Mouse (Mus musculus) stomach, postnatal 0 days (tissue): ENCODE measurements around the gene Paqr5. TPM values are rescaled to one million over a fixed set of nuclear protein-coding genes. Genes with fewer than 3 reads are reported as not detected.
A peak's percentile ranks its signal among the peaks of the same experiment; 100 is the strongest.

Experiments
- ATAC-seq: fragments of 200-750 bp; cut with Nextera tagmentation; 2 replicates; pipeline ENCODE4 v1.8.0; 2017; ENCODE audit not compliant: low FRiP score, low TSS enrichment
- DNase-seq: peaks from one replicate; pipeline ENCODE4 v3.0.0-alpha.2; 2016; ENCODE audit warnings: low spot score
- H3K27ac ChIP-seq: fragments of 300-500 bp; sonication (generic); replicated peaks from 2 replicates; pipeline ENCODE4 v1.5.1; 2014; ENCODE audit warnings: mild to moderate bottlenecking, control low read depth
- H3K27me3 ChIP-seq: fragments of 300-500 bp; sonication (generic); 2 replicates; pipeline ENCODE4 v1.6.1; 2014; ENCODE audit warnings: low read length; ENCODE audit not compliant: control insufficient read depth, insufficient read depth
- H3K36me3 ChIP-seq: fragments of 300-500 bp; sonication (generic); 2 replicates; pipeline ENCODE4 v1.6.1; 2014; ENCODE audit warnings: low read length, mixed read lengths; ENCODE audit not compliant: control insufficient read depth, insufficient read depth
- H3K4me1 ChIP-seq: fragments of 300-500 bp; sonication (generic); replicated peaks from 2 replicates; pipeline ENCODE4 v1.6.1; 2014; ENCODE audit warnings: antibody characterized with exemption; ENCODE audit not compliant: control insufficient read depth, insufficient read depth
- H3K4me2 ChIP-seq: fragments of 300-500 bp; sonication (generic); replicated peaks from 2 replicates; pipeline ENCODE4 v1.6.1; 2014; ENCODE audit warnings: low read depth, mild to moderate bottlenecking, control low read depth, moderate library complexity
- H3K4me3 ChIP-seq: fragments of 300-500 bp; sonication (generic); 2 replicates; pipeline ENCODE4 v1.5.1; 2014; ENCODE audit warnings: low read depth, low read length, control low read depth
- H3K9ac ChIP-seq: fragments of 300-500 bp; sonication (generic); 2 replicates; pipeline ENCODE4 v1.6.1; 2014; ENCODE audit warnings: mild to moderate bottlenecking, low read length, control low read depth, mixed read lengths
- H3K9me3 ChIP-seq: fragments of 300-500 bp; sonication (generic); 2 replicates; pipeline ENCODE4 v1.6.1; 2016; ENCODE audit warnings: low read length; ENCODE audit not compliant: control insufficient read depth
- CTCF ChIP-seq: IDR thresholded peaks from 2 replicates; pipeline ENCODE4 v1.5.1; 2016; ENCODE audit warnings: antibody characterized with exemption, low read depth, mild to moderate bottlenecking, moderate library complexity
- EP300 ChIP-seq: optimal IDR thresholded peaks from 2 replicates; pipeline ENCODE3; 2016; ENCODE audit warnings: antibody characterized with exemption
- WGBS: fragments of 180-500 bp; shearing (Covaris S2); extraction: QIAGEN DNeasy Blood & Tissue Kit; methylation state at CpG from one replicate; pipeline ENCODE4 v1.1.7; 2014; 5-methylcytosine and 5-hydroxymethylcytosine counted together
- polyA plus RNA-seq: library from polyadenylated mRNA; unstranded; fragments of >200 nt; fragmentation: Nextera tagmentation; extraction: Ambion mirVana; gene quantifications from 2 replicates; pipeline ENCODE4 v1.2.1, GENCODE M21; 2015

Paqr5 gene
- polyA plus RNA-seq, 1 experiment from 2014 or later: 92.5 TPM

DNA sequence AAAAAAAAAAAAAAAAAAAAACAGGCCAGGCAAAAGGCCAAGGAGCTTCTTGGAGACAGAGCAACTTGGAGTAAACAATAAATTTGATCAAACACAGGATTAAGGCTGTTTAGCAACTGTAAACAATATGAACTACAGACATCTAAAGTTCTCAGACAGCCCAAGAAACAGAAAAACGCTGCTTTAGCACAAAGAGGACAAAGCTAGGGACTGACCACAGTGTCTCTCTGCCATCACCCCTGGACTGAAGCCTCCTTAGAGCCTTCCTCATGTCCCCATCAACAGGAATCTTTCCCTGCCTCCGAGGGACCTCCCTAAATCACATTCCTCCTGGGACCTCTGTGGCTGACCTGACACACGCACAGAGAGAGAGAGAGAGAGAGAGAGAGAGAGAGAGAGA is 35.9 kb downstream of the Paqr5 start:
- 19% methylated on average over 3 of the region's 3 CpGs for WGBS

DNA sequence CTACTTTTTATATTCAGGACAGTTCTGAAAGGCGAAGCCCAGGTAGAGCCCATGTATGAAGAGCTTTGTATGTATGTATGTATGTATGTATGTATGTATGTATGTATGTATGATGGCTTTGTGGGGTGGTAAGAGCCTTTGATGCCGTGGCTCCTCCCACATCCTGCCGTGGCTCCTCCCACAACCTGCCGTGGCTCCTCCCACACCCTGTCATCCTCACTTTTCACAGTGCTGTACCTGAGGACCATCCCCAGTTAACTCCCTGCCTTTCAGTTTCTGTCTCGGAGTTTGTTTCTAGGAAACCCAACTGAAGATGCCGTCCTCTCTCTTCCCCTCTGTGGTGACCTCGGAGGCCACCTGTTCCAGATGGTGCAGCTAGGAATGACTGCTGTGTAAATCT is 40.6 kb downstream of the Paqr5 start:
- Histone ChIP-seq H3K9me3 (no peaks in the 10 kb centered on the region), H3K4me3 (no peak overlapping the region), H3K27ac (no peak overlapping the region), H3K4me2 (no peak overlapping the region), H3K4me1 (no peaks in the 10 kb centered on the region; the same call in 1 of the 2 replicates), H3K9ac (no peak overlapping the region), H3K36me3 (no peaks in the 10 kb centered on the region; the same call in 1 of the 2 replicates), H3K27me3 (no peaks in the 10 kb centered on the region)
- 76% methylated on average over 7 of the region's 7 CpGs for WGBS
- ATAC-seq: no peak
- TF ChIP-seq EP300 (no peak), CTCF (no peak)
- DNase-seq: no peak

More for the DNA sequence above, 35.9 kb downstream of the Paqr5 start:
- H3K36me3 ChIP-seq: no peaks in the 10 kb centered on the region; the same call in 1 of the 2 replicates
- no peak for TF ChIP-seq CTCF
- TF ChIP-seq EP300: no peak
- H3K4me2 ChIP-seq: no peak overlapping the region
- H3K27me3 ChIP-seq: no peaks in the 10 kb centered on the region
- H3K4me3 ChIP-seq: no peak overlapping the region
- DNase-seq: no peak
- peak overlapping the region; percentile 58 for H3K27ac ChIP-seq
- no peaks in the 10 kb centered on the region for H3K9me3 ChIP-seq
- no peak overlapping the region for H3K9ac ChIP-seq
- no peak for ATAC-seq
- no peaks in the 10 kb centered on the region; the same call in 1 of the 2 replicates for H3K4me1 ChIP-seq

DNA sequence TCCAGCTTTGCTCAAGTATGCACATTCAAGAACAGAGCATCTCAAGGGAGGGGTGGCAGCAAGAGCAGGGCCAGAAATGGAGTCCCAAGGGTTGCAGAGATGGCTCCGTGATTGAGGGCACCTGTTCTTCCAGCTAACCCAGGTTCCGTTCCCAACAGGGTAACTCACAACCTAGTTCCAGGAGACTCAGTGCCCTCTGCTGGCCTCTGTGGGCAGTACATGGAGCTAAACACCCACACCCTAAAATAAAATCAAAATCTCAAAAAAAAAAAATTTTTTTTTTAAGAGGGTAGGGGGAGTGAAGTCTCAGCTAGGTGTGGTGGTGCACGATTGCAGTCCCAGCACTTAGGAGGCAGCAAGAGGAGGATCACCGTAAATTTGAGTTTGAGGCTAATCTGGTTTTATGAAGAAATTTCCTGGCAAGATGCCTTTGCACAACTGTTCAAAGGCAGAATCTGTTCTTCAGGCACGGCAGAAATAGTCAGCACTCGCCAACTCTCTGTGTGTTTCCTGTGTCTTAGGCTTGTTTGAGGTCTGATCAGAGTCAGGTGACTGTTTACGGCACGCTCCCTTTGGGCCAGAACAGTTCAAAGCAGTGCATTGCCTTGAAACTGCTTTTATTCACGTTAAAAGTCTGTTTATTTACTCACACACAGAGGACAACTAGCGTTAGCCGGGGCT is 41.3 kb downstream of the Paqr5 start:
- Histone ChIP-seq H3K9me3 (no peaks in the 10 kb centered on the region), H3K4me1 (no peaks in the 10 kb centered on the region), H3K4me3 (no peak overlapping the region), H3K4me2 (no peak overlapping the region), H3K27me3 (no peaks in the 10 kb centered on the region), H3K36me3 (no peaks in the 10 kb centered on the region; the same call in 1 of the 2 replicates), H3K27ac (no peak overlapping the region), H3K9ac (no peak overlapping the region)
- ATAC-seq (no peak), DNase-seq (peak; percentile 63)
- TF ChIP-seq CTCF: peak; percentile 80
- no peak for TF ChIP-seq EP300
- WGBS: 34% methylated on average over 11 of the region's 11 CpGs

DNA sequence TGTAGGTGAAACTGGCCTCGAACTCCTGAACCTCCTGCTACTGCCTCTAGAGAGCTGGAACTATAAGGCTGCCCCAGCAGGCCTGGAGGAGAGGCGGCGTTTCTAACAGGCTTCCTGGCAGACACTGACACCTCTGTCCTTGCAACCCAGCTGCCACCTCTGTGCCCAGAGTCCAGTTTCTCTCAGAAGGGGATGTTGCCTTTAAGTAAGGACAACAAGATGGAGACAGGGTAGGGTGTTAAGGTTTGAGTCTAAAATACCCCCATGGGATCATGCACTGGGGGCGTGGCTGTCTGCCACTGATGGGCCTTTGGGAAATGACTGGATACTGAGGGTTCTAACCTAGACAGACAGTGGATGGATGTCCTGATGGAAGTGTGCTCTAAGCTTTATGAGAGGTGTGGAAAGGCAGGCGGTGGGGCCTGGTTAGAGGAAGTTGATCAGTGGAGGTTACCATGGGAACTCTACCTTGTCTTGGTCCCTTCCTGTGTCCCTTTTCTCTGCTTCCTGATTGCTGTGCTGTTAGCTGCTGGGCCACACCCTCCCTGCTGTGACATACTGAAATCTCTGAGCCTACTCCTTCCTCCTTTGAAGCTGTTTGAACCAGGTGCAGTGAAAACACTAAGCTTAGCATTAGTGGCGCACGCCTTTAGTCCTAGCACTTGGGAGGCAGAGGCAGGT is 43.6 kb downstream of the Paqr5 start:
- TF ChIP-seq CTCF: no peak
- TF ChIP-seq EP300: no peak
- peak; percentile 36; the same call in 1 of the 2 replicates for ATAC-seq
- Histone ChIP-seq H3K4me2 (no peak overlapping the region), H3K9me3 (no peaks in the 10 kb centered on the region), H3K9ac (no peak overlapping the region), H3K4me3 (no peak overlapping the region), H3K4me1 (no peaks in the 10 kb centered on the region), H3K27ac (no peak overlapping the region), H3K27me3 (no peaks in the 10 kb centered on the region), H3K36me3 (no peaks in the 10 kb centered on the region; the same call in 1 of the 2 replicates)
- DNase-seq: no peak
- 86% methylated on average over 7 of the region's 7 CpGs for WGBS

DNA sequence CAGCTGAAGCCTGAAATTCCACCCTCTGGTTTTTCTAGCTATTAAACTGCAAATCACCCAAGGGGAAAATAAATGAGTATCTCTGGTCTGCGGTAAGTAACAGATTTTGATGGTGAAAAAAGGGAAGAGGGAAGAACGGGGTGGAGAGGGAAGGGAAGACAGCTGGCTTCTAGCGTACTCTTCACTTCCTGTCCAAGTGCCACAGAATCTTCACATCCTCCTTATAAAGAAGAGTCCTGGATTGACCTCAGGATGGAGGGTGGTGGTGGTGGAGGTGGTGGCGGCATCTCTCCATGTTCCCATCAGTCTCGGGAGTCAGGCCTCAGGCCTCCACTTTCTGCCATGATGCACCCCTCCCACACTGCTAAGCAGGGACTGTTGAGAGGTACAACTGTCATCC is 44.8 kb downstream of the Paqr5 start:
- H3K9ac ChIP-seq: no peak overlapping the region
- no peaks in the 10 kb centered on the region for H3K9me3 ChIP-seq
- DNase-seq: no peak
- no peak overlapping the region for H3K4me2 ChIP-seq
- no peak overlapping the region for H3K27ac ChIP-seq
- H3K36me3 ChIP-seq: no peaks in the 10 kb centered on the region
- no peaks in the 10 kb centered on the region for H3K27me3 ChIP-seq
- no peaks in the 10 kb centered on the region for H3K4me1 ChIP-seq
- no peak overlapping the region for H3K4me3 ChIP-seq
- TF ChIP-seq EP300: no peak
- TF ChIP-seq CTCF: no peak
- 73% methylated on average over 5 of the region's 5 CpGs for WGBS
- no peak for ATAC-seq

GRCm38 (mm10) chr9:61979983-61980382 is 46.7 kb downstream of the Paqr5 start:
- TF ChIP-seq CTCF (peak; percentile 50), EP300 (no peak)
- Histone ChIP-seq H3K4me3 (no peak overlapping the region), H3K4me2 (no peak overlapping the region), H3K9me3 (no peaks in the 10 kb centered on the region), H3K27me3 (no peaks in the 10 kb centered on the region), H3K4me1 (no peaks in the 10 kb centered on the region), H3K27ac (no peak overlapping the region), H3K36me3 (no peaks in the 10 kb centered on the region), H3K9ac (no peak overlapping the region)
- WGBS: 92% methylated on average over 2 of the region's 2 CpGs
- no peak for DNase-seq
- no peak for ATAC-seq
